Mouse (Mus musculus) hindbrain, embryonic 12.5 days (tissue): Measurements from ENCODE around the gene Gkn2. TPM values are rescaled to one million over a fixed set of nuclear protein-coding genes. Genes with fewer than 3 reads are reported as not detected.
A peak's percentile ranks its signal among the peaks of the same experiment; 100 is the strongest.

Experiments
- ATAC-seq: fragments of 200-750 bp; cut with Nextera tagmentation; 2 replicates; pipeline ENCODE4 v1.8.0; 2017; ENCODE audit warnings: moderate TSS enrichment; ENCODE audit not compliant: low FRiP score
- H3K27ac ChIP-seq: fragments of 300-500 bp; sonication (generic); 2 replicates; pipeline ENCODE4 v1.5.1; 2016; ENCODE audit warnings: mild to moderate bottlenecking
- H3K27me3 ChIP-seq: fragments of 300-500 bp; sonication (generic); 2 replicates; pipeline ENCODE4 v1.6.1; 2016; ENCODE audit warnings: mild to moderate bottlenecking
- H3K36me3 ChIP-seq: fragments of 300-500 bp; sonication (generic); 2 replicates; pipeline ENCODE4 v1.6.1; 2016; ENCODE audit warnings: mild to moderate bottlenecking
- H3K4me1 ChIP-seq: fragments of 300-500 bp; sonication (generic); 2 replicates; pipeline ENCODE4 v1.6.1; 2016
- H3K4me2 ChIP-seq: fragments of 300-500 bp; sonication (generic); replicated peaks from 2 replicates; pipeline ENCODE4 v1.6.1; 2016; ENCODE audit warnings: mild to moderate bottlenecking
- H3K4me3 ChIP-seq: fragments of 300-500 bp; sonication (generic); 2 replicates; pipeline ENCODE4 v1.5.1; 2016; ENCODE audit warnings: mild to moderate bottlenecking
- H3K9ac ChIP-seq: fragments of 300-500 bp; sonication (generic); 2 replicates; pipeline ENCODE4 v1.6.1; 2016; ENCODE audit warnings: mild to moderate bottlenecking, moderate library complexity
- H3K9me3 ChIP-seq: fragments of 300-500 bp; sonication (generic); replicated peaks from 2 replicates; pipeline ENCODE4 v1.6.1; 2016; ENCODE audit warnings: mild to moderate bottlenecking
- WGBS: fragments of 180-500 bp; shearing (Covaris S2); methylation state at CpG from one replicate; pipeline ENCODE4 v1.1.7; 2016; 5-methylcytosine and 5-hydroxymethylcytosine counted together
- polyA plus RNA-seq: library from polyadenylated mRNA; unstranded; fragments of >200 nt; fragmentation: Nextera tagmentation; extraction: Ambion mirVana; gene quantifications from 2 replicates; pipeline ENCODE4 v1.2.1, GENCODE M21; 2016

Gene Gkn2
- not detected in 2 replicates for polyA plus RNA-seq

DNA sequence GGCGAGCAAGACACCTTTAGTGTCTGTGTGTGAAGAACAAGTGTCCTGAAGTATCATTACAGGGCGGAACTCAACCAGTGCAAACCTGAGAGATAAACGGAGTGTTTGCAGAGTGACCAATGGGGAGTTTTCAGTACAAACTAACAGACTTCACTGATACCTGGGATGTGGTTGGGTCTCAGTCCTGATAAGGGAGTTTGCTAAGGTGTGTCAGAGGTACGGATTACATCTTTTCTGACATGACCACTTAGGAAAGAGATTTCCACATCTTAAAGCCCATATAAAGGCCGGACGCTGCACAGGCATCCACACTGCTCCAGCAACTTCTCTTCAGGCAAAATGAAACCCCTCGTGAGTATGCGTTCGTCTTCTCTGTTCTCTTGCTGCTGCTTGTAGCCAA, at the start of gene Gkn2:
Gene Gkn2 (plus strand): TSS at position 301 of the 400 bp plus-strand sequence.
- H3K27ac ChIP-seq: no peak within 1 kb of the TSS
- no peak within 1 kb of the TSS for H3K9ac ChIP-seq
- WGBS: 93% methylated on average over 9 of the region's 9 CpGs
- no peak within 1 kb of the TSS for H3K4me3 ChIP-seq
- no peaks in the 10 kb centered on the region for H3K36me3 ChIP-seq
- H3K27me3 ChIP-seq: no peaks in the 10 kb centered on the region
- H3K4me1 ChIP-seq: no peaks in the 10 kb centered on the region
- no peaks in the 10 kb centered on the region for H3K9me3 ChIP-seq
- no peak for ATAC-seq
- H3K4me2 ChIP-seq: no peak within 1 kb of the TSS

GRCm38 (mm10) chr6:87323381-87323780, 49.8 kb upstream of the Gkn2 start:
- 86% methylated on average over 2 of the region's 2 CpGs for WGBS
- ATAC-seq: no peak
- Histone ChIP-seq H3K9ac (no peak overlapping the region), H3K27me3 (no peaks in the 10 kb centered on the region), H3K4me1 (no peaks in the 10 kb centered on the region), H3K4me3 (no peak overlapping the region), H3K4me2 (no peak overlapping the region), H3K27ac (no peak overlapping the region), H3K9me3 (no peaks in the 10 kb centered on the region), H3K36me3 (no peaks in the 10 kb centered on the region)

DNA sequence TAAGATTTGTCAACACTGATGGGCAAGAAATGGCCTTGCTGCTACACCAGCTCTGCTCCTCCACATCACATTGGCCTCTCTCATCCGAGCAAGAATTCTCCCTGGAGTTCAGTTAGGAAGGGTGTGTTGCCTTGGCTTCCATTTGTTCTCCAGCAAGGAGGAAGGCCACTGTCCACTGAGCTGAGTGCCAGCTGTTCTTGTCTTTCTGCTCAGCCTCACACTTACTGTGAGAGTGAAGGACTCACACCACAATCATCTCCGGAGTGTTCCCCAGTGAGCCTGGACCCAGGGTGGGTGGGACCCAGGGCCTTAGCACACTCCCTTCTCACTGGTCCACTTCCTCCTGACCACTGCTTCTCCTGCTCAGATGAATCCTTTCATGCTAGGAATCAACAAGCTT, 46.2 kb upstream of the Gkn2 start:
- no peak overlapping the region for H3K27ac ChIP-seq
- no peak overlapping the region for H3K4me2 ChIP-seq
- no peak overlapping the region for H3K9ac ChIP-seq
- H3K4me1 ChIP-seq: peaks cover 7% of the 10 kb centered on the region; the same call in 1 of the 2 replicates
- ATAC-seq: no peak
- no peaks in the 10 kb centered on the region for H3K9me3 ChIP-seq
- H3K4me3 ChIP-seq: no peak overlapping the region
- WGBS: 96% methylated on average over 2 of the region's 2 CpGs
- no peaks in the 10 kb centered on the region for H3K27me3 ChIP-seq
- no peaks in the 10 kb centered on the region for H3K36me3 ChIP-seq

GRCm38 (mm10) chr6:87328265-87329173, 44.6 kb upstream of the Gkn2 start:
- Histone ChIP-seq H3K36me3 (no peaks in the 10 kb centered on the region), H3K9me3 (no peaks in the 10 kb centered on the region), H3K4me1 (peaks cover 7% of the 10 kb centered on the region; the same call in 1 of the 2 replicates), H3K27ac (no peak overlapping the region), H3K9ac (no peak overlapping the region), H3K27me3 (no peaks in the 10 kb centered on the region), H3K4me3 (no peak overlapping the region), H3K4me2 (no peak overlapping the region)
- no peak for ATAC-seq
- 81% methylated on average over 22 of the region's 22 CpGs for WGBS

- no peak for ATAC-seq
- 0 out of 2 replicates have a peak, but pooled peaks cover 6% of the 10 kb centered on the region for H3K27me3 ChIP-seq
- no peaks in the 10 kb centered on the region for H3K36me3 ChIP-seq
- no peak overlapping the region for H3K9ac ChIP-seq
- H3K9me3 ChIP-seq: no peaks in the 10 kb centered on the region
- H3K27ac ChIP-seq: no peak overlapping the region
- peaks cover 24% of the 10 kb centered on the region for H3K4me1 ChIP-seq
- H3K4me3 ChIP-seq: no peak overlapping the region
- no peak overlapping the region for H3K4me2 ChIP-seq
- WGBS: 82% methylated on average over 2 of the region's 2 CpGs
Observed at GRCm38 (mm10) chr6:87332380-87332779, 40.8 kb upstream of the Gkn2 start.

GRCm38 (mm10) chr6:87334361-87335090, 38.6 kb upstream of the Gkn2 start:
- H3K4me1 ChIP-seq: peaks cover 20% of the 10 kb centered on the region
- peak overlapping the region; percentile 79 for H3K9ac ChIP-seq
- peaks cover 6% of the 10 kb centered on the region; the same call in 1 of the 2 replicates for H3K27me3 ChIP-seq
- peak overlapping the region; percentile 78 for H3K4me3 ChIP-seq
- no peak for ATAC-seq
- 13% methylated on average over 11 of the region's 11 CpGs for WGBS
- H3K9me3 ChIP-seq: no peaks in the 10 kb centered on the region
- peak overlapping the region; percentile 86 for H3K4me2 ChIP-seq
- peak overlapping the region; percentile 30; the same call in 1 of the 2 replicates for H3K27ac ChIP-seq
- no peaks in the 10 kb centered on the region for H3K36me3 ChIP-seq

- H3K9me3 ChIP-seq: no peaks in the 10 kb centered on the region
- H3K4me2 ChIP-seq: peak within 1 kb of the TSS; percentile 86
- H3K27me3 ChIP-seq: peaks cover 6% of the 10 kb centered on the region; the same call in 1 of the 2 replicates
- H3K9ac ChIP-seq: peak within 1 kb of the TSS; percentile 79
- no peaks in the 10 kb centered on the region for H3K36me3 ChIP-seq
- peak; percentile 75 for ATAC-seq
- under 1% methylated on average over 51 of the region's 54 CpGs for WGBS
- peak within 1 kb of the TSS; percentile 78 for H3K4me3 ChIP-seq
- H3K27ac ChIP-seq: peak within 1 kb of the TSS; percentile 64
- peaks cover 17% of the 10 kb centered on the region for H3K4me1 ChIP-seq
Observed at GRCm38 (mm10) chr6:87335091-87335934, 37.8 kb upstream of the Gkn2 start, which contains the start of gene Antxr1. Antxr1 (minus strand) TSS chr6:87335821.

- Histone ChIP-seq H3K9ac (no peak overlapping the region), H3K27ac (no peak overlapping the region), H3K4me2 (no peak overlapping the region), H3K36me3 (no peaks in the 10 kb centered on the region), H3K4me3 (no peak overlapping the region), H3K27me3 (peaks cover 6% of the 10 kb centered on the region; the same call in 1 of the 2 replicates), H3K9me3 (no peaks in the 10 kb centered on the region), H3K4me1 (peaks cover 17% of the 10 kb centered on the region)
- ATAC-seq: no peak
- 35% methylated on average over 6 of the region's 6 CpGs for WGBS
Observed at GRCm38 (mm10) chr6:87335935-87336295, 37.2 kb upstream of the Gkn2 start.

- no peak within 1 kb of the TSS for H3K27ac ChIP-seq
- H3K4me1 ChIP-seq: no peaks in the 10 kb centered on the region
- no peaks in the 10 kb centered on the region for H3K27me3 ChIP-seq
- 90% methylated on average over 8 of the region's 8 CpGs for WGBS
- no peak for ATAC-seq
- H3K4me2 ChIP-seq: no peak within 1 kb of the TSS
- H3K36me3 ChIP-seq: no peaks in the 10 kb centered on the region
- H3K4me3 ChIP-seq: no peak within 1 kb of the TSS
- no peaks in the 10 kb centered on the region for H3K9me3 ChIP-seq
- no peak within 1 kb of the TSS for H3K9ac ChIP-seq
Observed at GRCm38 (mm10) chr6:87350829-87351228, 22.3 kb upstream of the Gkn2 start, which contains the start of gene Gkn1. Gkn1 (minus strand) TSS chr6:87350942.

DNA sequence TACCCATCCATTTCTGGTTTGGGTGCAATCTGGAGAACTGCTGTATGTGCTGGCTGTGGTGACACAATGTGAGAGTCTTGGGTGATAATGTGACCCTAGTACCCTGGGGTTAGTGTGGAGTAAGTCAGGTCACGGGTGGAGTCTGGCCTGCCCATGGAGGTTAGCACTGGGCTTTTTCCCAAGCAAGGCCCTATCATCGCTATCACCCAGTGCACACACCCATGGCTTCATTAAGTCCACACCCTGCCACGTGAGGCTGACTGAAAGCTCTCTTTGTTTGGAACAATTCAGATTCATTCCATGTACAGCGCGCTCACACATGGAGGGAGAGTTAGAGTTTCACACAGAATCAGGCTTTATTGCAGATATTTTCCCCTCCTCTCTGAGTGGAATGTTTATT, 18.7 kb upstream of the Gkn2 start:
- no peaks in the 10 kb centered on the region for H3K4me1 ChIP-seq
- 63% methylated on average over 5 of the region's 5 CpGs for WGBS
- ATAC-seq: no peak

GRCm38 (mm10) chr6:87369223-87369622, 3.9 kb upstream of the Gkn2 start:
- Histone ChIP-seq H3K36me3 (no peaks in the 10 kb centered on the region), H3K4me2 (no peak overlapping the region), H3K4me3 (no peak overlapping the region), H3K27ac (no peak overlapping the region), H3K4me1 (no peaks in the 10 kb centered on the region), H3K27me3 (no peaks in the 10 kb centered on the region), H3K9ac (no peak overlapping the region), H3K9me3 (no peaks in the 10 kb centered on the region)
- WGBS: 90% methylated on average over 5 of the region's 5 CpGs
- no peak for ATAC-seq

More for the DNA sequence above, 18.7 kb upstream of the Gkn2 start:
- H3K9ac ChIP-seq: no peak overlapping the region
- H3K9me3 ChIP-seq: no peaks in the 10 kb centered on the region
- H3K36me3 ChIP-seq: no peaks in the 10 kb centered on the region
- no peak overlapping the region for H3K4me2 ChIP-seq
- H3K27me3 ChIP-seq: no peaks in the 10 kb centered on the region
- H3K27ac ChIP-seq: no peak overlapping the region
- H3K4me3 ChIP-seq: no peak overlapping the region
